Mouse (Mus musculus): ENCODE results near the gene Got2.
"Not testable (repeated sequence)": the region's sequence is repeated elsewhere in the genome, so short reads cannot be mapped to it uniquely, and the experiment has no call there.

The Got2 gene

GRCm38 (mm10) chr8:95848734-95849464, 39.4 kb downstream of the Got2 start:
- Histone ChIP-seq H3K27me3 (ENCODE audit: control insufficient read depth, insufficient read depth, low read length, poor library complexity, severe bottlenecking) (no peaks in the 10 kb centered on the region; the same call in 1 of the 2 replicates), H3K36me3 (ENCODE audit: control insufficient read depth, insufficient read depth, low read length, poor library complexity, severe bottlenecking) (peaks cover 5% of the 10 kb centered on the region)
- DNase-seq (ENCODE audit: low read depth, low spot score) = no peak

DNA sequence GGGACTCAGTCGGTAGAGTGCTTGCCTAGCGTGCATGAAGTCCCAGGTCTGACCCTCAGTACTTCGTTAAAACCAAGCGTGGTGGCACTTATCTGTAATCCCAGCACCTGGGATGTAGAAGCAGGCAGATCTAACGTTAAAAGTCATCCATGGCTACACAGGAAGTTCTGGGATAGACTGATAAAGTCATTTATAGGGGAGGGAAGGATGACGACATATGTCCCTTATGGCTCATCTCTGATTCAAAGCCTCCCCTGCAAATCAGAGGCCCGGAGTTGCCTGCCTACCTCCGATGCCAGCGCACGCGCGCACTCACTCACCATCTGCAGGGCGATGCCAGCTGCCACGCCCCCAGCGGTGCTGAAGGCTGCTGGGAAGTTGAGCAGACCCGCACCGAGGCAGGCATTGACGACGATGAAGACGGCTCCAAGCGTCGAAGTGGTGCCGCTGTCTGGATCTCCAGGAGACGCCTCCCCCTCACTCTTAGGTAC, 40.2 kb downstream of the Got2 start:
- no peak for DNase-seq (ENCODE audit: low read depth, low spot score)
- Histone ChIP-seq H3K36me3 (ENCODE audit: control insufficient read depth, insufficient read depth, low read length, poor library complexity, severe bottlenecking) (peaks cover 5% of the 10 kb centered on the region), H3K27me3 (ENCODE audit: control insufficient read depth, insufficient read depth, low read length, poor library complexity, severe bottlenecking) (no peaks in the 10 kb centered on the region)

DNA sequence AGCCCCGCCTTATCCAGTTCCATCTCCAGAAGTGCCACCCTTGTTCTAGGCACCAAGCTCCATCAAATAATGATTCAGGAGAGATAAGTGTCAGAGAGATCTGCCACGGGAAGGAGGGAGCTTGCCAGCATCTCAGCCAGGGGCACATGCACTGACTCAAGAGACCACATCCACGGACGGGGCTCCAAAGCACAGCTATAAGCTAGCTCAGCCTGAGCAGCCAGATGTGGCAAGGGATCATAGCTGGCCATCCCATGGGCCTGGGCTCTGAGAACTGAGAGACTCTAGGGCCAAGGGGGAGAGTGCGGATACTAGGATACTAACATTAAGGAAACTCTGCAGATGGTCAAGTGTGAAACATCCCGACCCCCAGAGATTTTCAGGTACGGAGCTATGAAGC, 43.3 kb downstream of the Got2 start:
- Histone ChIP-seq H3K27me3 (ENCODE audit: control insufficient read depth, insufficient read depth, low read length, poor library complexity, severe bottlenecking) (no peaks in the 10 kb centered on the region), H3K36me3 (ENCODE audit: control insufficient read depth, insufficient read depth, low read length, poor library complexity, severe bottlenecking) (peaks cover 7% of the 10 kb centered on the region)
- DNase-seq (ENCODE audit: low read depth, low spot score) = no peak

GRCm38 (mm10) chr8:95843968-95844367, 44.4 kb downstream of the Got2 start:
- no peaks in the 10 kb centered on the region for H3K27me3 ChIP-seq (ENCODE audit: control insufficient read depth, insufficient read depth, low read length, poor library complexity, severe bottlenecking)
- H3K36me3 ChIP-seq (ENCODE audit: control insufficient read depth, insufficient read depth, low read length, poor library complexity, severe bottlenecking) = peaks cover 7% of the 10 kb centered on the region
- no peak for DNase-seq (ENCODE audit: low read depth, low spot score)

GRCm38 (mm10) chr8:95841436-95841835, 46.9 kb downstream of the Got2 start:
- no peaks in the 10 kb centered on the region for H3K27me3 ChIP-seq (ENCODE audit: control insufficient read depth, insufficient read depth, low read length, poor library complexity, severe bottlenecking)
- no peak for DNase-seq (ENCODE audit: low read depth, low spot score)
- peaks cover 4% of the 10 kb centered on the region for H3K36me3 ChIP-seq (ENCODE audit: control insufficient read depth, insufficient read depth, low read length, poor library complexity, severe bottlenecking)

DNA sequence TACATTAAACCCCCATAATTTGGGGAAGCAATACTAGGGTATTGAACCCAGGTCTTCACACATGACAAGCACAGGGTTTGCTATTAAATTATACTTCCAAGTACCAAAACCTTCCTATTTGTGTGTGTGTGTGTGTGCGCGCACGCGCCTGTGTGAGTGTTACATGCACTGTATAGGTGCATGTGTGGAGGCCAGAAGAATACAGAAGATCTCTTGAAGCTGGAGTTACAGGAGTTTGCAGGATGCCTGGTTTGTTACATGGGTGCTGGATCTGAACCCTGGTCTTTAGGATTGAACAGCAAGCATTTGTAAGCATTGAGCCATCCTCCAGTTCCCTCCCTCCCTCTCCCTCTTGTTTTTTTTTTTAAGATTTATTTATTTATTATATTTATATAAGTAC, 49.1 kb downstream of the Got2 start:
- Histone ChIP-seq H3K27me3 (ENCODE audit: control insufficient read depth, insufficient read depth, low read length, poor library complexity, severe bottlenecking) (no peaks in the 10 kb centered on the region), H3K36me3 (ENCODE audit: control insufficient read depth, insufficient read depth, low read length, poor library complexity, severe bottlenecking) (peaks cover 2% of the 10 kb centered on the region; the same call in 1 of the 2 replicates)
- DNase-seq (ENCODE audit: low read depth, low spot score) = no peak

GRCm38 (mm10) chr8:95837266-95837665, 51.1 kb downstream of the Got2 start:
- Histone ChIP-seq H3K36me3 (ENCODE audit: control insufficient read depth, insufficient read depth, low read length, poor library complexity, severe bottlenecking) (peaks cover 2% of the 10 kb centered on the region; the same call in 1 of the 2 replicates), H3K27me3 (ENCODE audit: control insufficient read depth, insufficient read depth, low read length, poor library complexity, severe bottlenecking) (no peaks in the 10 kb centered on the region)
- no peak for DNase-seq (ENCODE audit: low read depth, low spot score)

DNA sequence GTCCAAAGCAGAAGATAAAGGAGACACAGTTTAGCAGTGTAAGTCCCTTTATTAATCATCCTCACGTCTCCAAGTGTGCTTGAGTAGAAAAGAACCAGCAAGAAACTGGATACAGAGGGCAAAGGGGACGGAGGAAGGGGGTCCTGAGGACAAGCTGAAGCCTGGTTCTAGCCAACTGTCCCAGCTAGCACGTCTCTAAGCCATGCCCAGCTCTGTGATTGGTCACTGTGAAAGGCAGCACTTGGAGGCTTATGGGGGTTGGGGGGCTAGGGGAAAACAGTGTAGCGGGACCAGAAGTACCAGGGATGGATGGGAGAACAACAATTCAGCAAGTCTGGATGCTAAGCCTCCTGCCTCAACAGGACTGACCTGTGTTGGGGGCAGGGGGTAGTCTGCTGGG, 52.5 kb downstream of the Got2 start:
- DNase-seq (ENCODE audit: low read depth, low spot score) = no peak
- peaks cover 2% of the 10 kb centered on the region; the same call in 1 of the 2 replicates for H3K36me3 ChIP-seq (ENCODE audit: control insufficient read depth, insufficient read depth, low read length, poor library complexity, severe bottlenecking)
- no peaks in the 10 kb centered on the region for H3K27me3 ChIP-seq (ENCODE audit: control insufficient read depth, insufficient read depth, low read length, poor library complexity, severe bottlenecking)

- Histone ChIP-seq H3K27me3 (ENCODE audit: control insufficient read depth, insufficient read depth, low read length, poor library complexity, severe bottlenecking) (no peaks in the 10 kb centered on the region), H3K36me3 (ENCODE audit: control insufficient read depth, insufficient read depth, low read length, poor library complexity, severe bottlenecking) (no peaks in the 10 kb centered on the region; the same call in 1 of the 2 replicates)
- no peak for DNase-seq (ENCODE audit: low read depth, low spot score)
These were observed 54.8 kb downstream of the Got2 start for GRCm38 (mm10) chr8:95833435-95833984.

- Histone ChIP-seq H3K27me3 (ENCODE audit: control insufficient read depth, insufficient read depth, low read length, poor library complexity, severe bottlenecking) (no peaks in the 10 kb centered on the region), H3K36me3 (ENCODE audit: control insufficient read depth, insufficient read depth, low read length, poor library complexity, severe bottlenecking) (no peaks in the 10 kb centered on the region; the same call in 1 of the 2 replicates)
- DNase-seq (ENCODE audit: low read depth, low spot score) = peak; percentile 88
These were observed 55.5 kb downstream of the Got2 start for GRCm38 (mm10) chr8:95832603-95833434.

DNA sequence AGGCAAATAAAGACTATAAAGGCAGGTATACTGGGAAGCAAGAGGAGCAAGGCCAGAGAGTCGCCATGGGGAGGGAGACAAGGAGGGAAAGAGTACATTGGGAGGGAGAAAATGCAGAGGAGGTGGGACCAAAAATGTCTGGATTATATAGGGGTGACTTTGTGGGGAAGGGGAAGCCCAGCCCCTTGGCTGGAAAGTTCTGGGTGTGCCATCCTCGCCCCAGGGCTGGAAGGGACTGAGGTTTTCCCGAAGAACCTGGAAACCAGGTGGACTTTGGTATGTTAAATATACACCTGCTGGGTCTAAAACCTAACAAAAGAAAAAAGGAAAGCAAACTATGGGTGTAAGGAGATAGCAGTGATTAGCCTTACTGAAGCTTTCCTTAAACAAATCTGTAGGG, 58.2 kb downstream of the Got2 start:
- no peaks in the 10 kb centered on the region for H3K36me3 ChIP-seq (ENCODE audit: control insufficient read depth, insufficient read depth, low read length, poor library complexity, severe bottlenecking)
- DNase-seq (ENCODE audit: low read depth, low spot score) = no peak

GRCm38 (mm10) chr8:95825162-95825561, 63.2 kb downstream of the Got2 start, which contains the start of gene Sap18b:
TSS of gene Sap18b (plus strand) at chr8:95825346.
- not testable (repeated sequence) for H3K27me3 ChIP-seq (ENCODE audit: control insufficient read depth, insufficient read depth, low read length, poor library complexity, severe bottlenecking); DNase-seq (ENCODE audit: low read depth, low spot score); H3K36me3 ChIP-seq (ENCODE audit: control insufficient read depth, insufficient read depth, low read length, poor library complexity, severe bottlenecking)

More for the DNA sequence above, 58.2 kb downstream of the Got2 start:
- H3K27me3 ChIP-seq (ENCODE audit: control insufficient read depth, insufficient read depth, low read length, poor library complexity, severe bottlenecking) = no peaks in the 10 kb centered on the region

DNA sequence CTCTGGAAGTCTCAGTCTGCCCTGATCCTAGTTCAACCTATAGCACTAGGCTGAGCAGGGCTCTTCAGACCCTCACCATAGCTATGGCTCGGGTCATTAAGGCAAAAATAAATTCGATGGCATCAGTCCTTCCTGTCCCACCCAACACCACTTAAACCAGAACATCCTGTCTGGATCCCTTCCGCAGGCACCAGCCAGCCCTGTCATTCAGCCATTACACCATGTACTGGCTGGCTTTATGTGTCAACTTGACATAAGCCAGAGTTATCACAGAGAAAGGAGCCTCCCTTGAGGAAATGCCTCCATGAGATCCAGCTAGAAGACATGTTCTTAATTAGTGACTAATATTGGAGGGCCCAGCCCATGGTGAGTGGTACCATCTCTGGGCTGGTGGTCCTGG, 65.6 kb downstream of the Got2 start:
- no peak for DNase-seq (ENCODE audit: low read depth, low spot score)
- H3K27me3 ChIP-seq (ENCODE audit: control insufficient read depth, insufficient read depth, low read length, poor library complexity, severe bottlenecking) = no peaks in the 10 kb centered on the region
- H3K36me3 ChIP-seq (ENCODE audit: control insufficient read depth, insufficient read depth, low read length, poor library complexity, severe bottlenecking) = no peaks in the 10 kb centered on the region

- no peaks in the 10 kb centered on the region for H3K27me3 ChIP-seq (ENCODE audit: control insufficient read depth, insufficient read depth, low read length, poor library complexity, severe bottlenecking)
- DNase-seq (ENCODE audit: low read depth, low spot score) = no peak
- H3K36me3 ChIP-seq (ENCODE audit: control insufficient read depth, insufficient read depth, low read length, poor library complexity, severe bottlenecking) = no peaks in the 10 kb centered on the region
These were observed 66.3 kb downstream of the Got2 start for GRCm38 (mm10) chr8:95822096-95822495.

GRCm38 (mm10) chr8:95821266-95821665, 67.1 kb downstream of the Got2 start:
- DNase-seq (ENCODE audit: low read depth, low spot score) = no peak
- no peaks in the 10 kb centered on the region for H3K36me3 ChIP-seq (ENCODE audit: control insufficient read depth, insufficient read depth, low read length, poor library complexity, severe bottlenecking)
- no peaks in the 10 kb centered on the region for H3K27me3 ChIP-seq (ENCODE audit: control insufficient read depth, insufficient read depth, low read length, poor library complexity, severe bottlenecking)

Data from splenic B cell, adult 2 months (primary cell).